Mouse (Mus musculus) megakaryocyte, adult 5-6 weeks (primary cell): Measurements from ENCODE around the gene Sox13. TPM values are rescaled to one million over a fixed set of nuclear protein-coding genes. Genes with fewer than 3 reads are reported as not detected.

Experiments
- ATAC-seq: 2 replicates; pipeline ENCODE4 v1.8.0; 2016; ENCODE audit warnings: mild to moderate bottlenecking, inconsistent platforms; ENCODE audit not compliant: poor library complexity, severe bottlenecking
- total RNA-seq, 2 experiments: library from RNA; stranded (forward) in 1 of 2; stranded (reverse) in 1 of 2; fragments of 153-499, 151-499 nt in 1 of 2; fragments of 221-1000, 200-1000 nt in 1 of 2; gene quantifications; 2 replicates each; pipeline versions ENCODE4 v1.2.3 to v1.2.4; 2015 to 2017

Gene Sox13
- total RNA-seq, 2 experiments from 2014 or later = 0.70 to 0.76 TPM

DNA sequence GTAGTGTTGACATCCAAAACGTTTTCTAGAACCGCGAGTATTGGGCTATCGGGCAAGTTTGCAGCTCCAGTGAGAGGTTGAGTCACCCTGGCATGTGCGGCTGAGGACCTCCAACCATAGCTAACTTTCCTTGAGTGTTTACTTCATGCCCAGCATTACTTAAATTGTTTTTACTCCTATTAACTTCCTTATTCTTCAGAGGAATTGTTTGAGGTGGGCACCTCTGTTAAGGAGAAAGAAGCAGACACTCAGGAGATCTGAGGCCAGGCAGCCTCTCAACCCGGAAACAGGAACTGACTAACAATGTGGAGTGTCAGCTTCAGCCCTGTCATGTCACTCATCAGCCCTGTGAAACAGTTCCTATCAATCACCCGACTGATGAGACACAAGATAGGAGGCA is 17.6 kb downstream of the Sox13 start:
- ATAC-seq = no peak

DNA sequence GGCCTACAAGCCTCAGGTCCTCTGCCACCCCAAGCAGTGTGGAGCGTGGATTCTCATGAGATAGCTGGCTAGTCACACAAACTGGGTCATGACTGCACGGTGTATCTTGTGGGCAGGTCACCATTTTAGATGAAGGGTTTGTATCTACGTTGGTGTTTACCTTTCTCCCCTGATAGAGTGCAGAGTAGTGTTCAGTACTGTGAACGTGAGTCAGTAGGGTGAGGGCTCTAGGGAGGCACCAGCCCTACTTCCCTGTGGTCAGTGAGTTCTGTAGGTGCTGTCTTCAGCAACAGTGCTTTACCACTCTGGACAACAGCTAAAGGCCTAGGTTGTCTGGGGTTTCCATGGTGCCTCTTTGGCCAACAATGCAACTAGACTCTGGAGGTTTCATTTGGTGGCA is 20.2 kb downstream of the Sox13 start:
- no peak for ATAC-seq

DNA sequence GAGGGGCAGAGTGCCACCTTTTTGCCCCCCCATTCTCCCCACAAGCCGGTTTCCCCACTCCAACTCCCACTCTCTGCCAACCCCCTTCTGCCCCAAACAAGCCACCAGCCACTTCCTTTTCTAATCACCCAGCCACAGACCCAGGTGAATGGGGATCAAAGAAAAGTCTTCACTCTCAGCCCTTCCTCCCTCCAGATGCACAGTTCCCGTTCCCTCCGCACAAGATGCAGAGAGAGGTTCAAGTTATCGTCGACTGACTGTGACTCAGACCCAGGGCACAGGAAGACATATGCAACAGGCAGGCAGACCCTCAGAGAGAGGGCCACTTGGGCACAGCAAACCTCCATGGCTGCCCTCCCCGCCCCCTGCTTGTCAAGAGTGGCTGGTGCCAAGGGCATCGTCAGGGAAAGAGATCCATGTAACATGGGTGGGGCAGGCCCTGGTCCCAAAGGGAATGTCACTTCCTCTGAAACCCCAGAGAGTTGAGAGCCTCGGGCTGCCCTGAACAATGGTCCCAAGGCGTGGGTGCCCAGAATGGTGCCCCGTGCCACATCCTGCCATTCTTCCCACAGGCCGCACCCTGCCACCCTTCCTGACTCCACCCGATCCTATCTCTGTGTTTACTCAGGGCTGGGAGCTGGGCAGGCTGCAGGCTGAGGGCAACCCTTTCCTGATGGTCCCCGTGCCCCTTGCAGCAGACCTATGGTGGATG is 24.0 kb downstream of the Sox13 start:
- no peak for ATAC-seq

DNA sequence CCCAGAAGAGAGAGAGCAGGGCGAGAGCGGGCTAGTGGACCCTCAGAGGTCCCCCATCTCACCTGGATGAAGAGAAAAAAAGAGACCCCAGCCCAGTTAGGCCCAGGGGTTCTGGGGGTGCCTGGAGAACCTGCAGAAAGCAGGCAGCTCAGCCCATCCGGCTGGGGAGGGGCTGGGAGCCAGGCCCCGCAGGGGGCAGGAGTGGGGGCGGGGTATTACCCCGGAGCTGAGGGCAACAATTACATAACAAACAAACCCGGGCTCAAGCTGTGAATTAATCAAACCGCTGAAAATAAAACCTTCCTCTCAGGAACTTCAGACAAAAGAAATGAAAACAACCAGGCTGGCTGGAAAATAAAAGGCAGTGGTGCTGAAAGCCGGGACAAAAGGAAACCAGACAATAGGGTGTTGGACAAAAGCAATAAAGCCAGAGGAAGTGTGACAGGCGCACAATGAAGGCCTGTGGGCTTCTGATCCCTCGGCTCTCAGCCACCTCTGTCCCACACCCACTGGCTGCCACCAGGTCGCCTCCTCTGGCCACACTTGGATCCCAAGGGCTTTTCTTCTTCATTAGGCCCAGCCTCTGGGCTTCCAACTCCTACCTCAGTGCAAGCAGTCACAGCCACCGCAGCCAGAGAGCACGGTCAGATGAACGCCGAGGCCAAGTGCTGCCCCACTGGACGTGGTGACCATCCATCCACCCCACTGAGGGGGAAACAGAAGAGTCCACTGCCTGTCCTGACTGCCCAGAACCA is 26.5 kb downstream of the Sox13 start:
- ATAC-seq = no peak

DNA sequence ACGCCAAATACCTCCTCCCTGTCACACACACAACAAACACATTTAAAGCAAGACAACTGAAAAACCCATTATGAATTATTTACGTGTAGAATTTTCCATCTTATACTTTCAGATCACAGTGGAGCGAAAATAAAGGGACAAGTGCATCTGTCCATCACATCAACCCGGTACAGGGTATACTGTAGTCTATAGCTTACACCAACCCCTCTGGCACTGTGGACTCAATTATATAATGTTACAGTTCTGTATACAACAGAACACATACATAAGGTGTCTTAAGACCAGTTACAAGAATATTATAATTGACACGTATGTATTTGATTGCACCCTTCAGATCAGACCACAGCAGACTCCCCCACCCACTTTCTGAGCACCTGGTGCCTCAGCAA is 27.1 kb downstream of the Sox13 start:
- no peak for ATAC-seq

DNA sequence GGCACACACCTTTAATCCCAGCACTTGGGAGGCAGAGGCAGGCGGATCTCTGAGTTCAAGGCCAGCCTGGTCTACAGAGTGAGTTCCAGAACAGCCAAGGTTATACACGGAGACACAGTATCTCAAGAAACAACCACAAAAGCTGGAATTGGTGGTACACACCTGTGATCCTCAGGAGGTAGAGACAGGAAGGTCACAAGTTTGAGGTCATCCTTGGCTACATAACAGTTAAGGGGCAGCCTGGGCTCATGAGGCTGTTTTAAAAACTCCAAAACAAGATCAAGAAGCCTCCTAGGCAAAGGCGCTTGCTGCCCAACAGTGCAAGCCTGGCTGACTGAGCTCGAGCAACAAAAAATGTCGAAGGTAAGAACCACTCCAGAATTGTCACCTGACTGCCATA is 27.5 kb downstream of the Sox13 start:
- no peak for ATAC-seq

DNA sequence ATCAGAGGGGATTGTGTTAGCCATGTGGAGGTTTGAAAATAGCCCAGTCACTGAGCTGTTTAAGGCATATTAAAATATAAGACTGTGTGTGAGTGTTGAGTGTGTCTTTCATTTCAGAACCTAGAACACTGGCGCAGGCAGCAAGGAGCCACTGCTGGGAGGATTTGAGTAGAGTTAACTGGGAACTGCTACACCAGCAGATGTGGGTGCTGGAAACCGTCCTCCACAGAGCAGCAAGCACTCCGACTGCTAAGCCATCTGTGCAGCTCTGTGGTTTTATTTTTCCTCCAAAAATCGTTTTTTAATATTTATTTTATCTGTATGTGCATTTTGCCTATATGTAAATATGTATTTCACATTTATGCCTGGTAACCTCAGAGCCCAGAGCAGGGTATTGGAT is 29.5 kb downstream of the Sox13 start:
- ATAC-seq = no peak

DNA sequence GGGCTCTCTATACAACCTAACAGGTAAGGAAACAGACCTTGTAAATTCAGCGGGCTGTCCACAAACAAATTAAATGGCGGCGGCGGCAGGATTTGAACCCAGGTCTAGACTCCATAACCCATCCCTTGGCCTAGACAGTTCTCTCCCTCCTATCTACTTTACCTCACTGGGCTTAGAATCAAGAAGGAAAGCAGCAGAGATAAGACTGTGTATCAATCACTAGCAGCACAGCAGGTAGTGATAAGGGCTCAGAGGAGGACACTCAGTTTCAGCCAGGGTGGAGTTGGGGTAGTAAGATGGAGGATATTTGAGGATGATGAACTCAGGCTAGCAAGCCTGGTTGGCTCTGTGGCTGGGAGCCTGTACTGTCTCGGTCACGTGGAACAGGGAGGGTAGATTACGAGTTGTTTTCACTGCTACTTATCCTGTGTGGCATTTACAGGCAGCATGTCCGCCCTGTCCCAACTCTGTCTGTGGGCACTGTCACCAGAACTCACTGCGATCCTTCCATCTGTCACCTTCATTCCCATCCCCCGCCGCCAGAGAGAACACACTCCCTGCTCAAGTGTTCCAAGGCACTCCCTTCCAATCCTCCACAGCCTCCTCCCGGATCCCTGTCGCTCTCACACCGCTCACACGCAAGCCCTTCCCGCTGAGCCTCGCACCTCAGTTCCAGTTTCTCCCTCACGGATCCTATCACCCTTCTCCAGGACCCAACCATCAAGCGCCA is 36.5 kb downstream of the Sox13 start:
- no peak for ATAC-seq

DNA sequence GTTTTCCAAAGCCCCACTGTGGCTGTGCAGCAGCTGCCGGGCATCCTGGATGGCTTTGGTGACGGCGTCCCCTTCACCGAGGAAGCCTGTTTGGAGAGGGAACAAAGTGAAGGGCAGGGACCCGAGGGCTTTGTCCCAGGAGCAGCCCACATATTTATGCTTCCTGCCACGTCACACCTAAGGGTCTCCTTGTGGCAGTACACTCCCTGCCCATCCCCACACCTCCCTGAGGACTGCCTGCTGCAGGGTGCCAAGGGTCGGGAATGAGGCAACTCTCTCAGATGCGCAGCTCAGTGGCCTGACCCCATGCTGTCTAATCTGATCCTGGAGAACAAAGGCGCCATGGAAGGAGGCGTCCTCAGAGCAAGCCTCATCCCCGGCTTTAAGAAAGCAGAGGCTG is 38.0 kb downstream of the Sox13 start:
- ATAC-seq = no peak

DNA sequence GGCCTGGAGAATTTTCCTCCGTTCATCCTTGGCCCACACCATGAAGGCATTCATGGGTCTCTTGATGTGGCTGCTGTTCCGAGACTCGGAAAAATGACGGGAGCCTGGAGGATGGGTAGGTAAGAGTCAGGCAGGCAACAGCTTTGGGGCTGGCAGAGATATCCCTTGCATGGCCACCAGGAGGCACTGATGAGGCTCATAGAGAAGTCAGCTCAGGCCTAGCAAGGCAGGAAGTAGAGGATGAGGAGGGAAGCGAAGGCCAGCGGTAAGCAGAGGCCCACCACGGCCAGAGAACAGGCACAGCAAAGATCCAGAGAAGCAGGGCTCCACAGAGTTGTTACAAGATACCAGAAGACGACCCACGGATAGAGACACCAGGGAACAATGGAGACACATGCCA is 38.7 kb downstream of the Sox13 start:
- ATAC-seq = peak; percentile 84

DNA sequence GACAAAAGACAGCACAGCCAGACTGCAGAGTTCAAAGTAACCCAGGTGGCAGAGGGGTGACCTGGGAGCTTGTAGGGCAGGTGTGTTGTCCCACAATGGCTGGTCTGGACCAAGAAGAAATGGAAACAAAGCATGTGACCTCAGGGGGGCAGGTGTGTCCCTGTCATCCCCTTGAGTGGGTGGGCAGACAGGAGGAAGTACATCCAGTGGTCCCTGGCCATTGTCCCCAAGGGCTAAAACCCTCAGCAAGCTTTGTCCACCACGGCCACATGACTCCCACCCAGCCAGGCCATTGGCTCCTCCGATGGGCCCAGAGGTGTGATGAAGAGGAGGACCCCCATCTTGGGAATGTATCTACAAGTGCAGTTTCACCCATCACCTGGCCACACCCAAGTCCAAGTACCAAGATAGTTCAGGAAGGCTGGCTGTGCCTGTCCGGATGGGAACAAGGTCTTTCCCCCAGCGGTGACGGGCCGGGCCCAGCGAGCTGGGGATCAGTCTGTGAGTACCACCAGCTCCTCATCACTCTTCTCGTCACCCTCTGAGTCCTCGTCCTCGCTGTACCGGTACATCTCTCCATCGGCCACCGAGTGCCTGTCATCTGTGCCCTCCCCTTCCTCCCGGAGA is 40.9 kb downstream of the Sox13 start:
- no peak for ATAC-seq

DNA sequence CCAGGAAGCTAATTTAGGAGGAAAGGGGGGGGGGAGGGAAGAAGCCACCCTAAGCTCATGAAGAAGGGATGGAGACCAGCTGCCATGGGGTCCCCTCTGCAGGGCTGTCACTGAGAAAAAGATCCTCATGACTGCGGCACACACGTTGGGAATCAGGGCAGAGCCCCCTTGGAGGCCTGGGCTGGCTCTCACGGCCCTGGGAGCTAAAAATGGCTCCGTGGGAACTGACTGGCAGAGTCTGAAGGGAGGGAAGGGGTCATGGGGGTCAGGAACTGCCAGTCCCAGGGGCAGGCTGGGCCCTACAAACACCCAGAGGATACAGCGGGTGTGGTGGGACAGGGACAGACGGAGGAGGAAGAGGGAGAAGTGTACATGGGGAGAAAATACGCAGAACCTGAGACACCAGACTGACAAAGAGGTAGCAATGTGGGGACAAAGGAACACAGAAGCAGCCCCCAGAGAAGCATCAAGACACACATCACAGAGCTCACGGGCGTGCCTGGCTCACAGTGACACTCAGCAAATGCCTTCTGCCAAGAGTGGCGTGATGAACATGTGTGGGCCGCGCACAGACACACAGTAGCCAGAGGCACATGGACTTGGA is 41.5 kb downstream of the Sox13 start:
- no peak for ATAC-seq

DNA sequence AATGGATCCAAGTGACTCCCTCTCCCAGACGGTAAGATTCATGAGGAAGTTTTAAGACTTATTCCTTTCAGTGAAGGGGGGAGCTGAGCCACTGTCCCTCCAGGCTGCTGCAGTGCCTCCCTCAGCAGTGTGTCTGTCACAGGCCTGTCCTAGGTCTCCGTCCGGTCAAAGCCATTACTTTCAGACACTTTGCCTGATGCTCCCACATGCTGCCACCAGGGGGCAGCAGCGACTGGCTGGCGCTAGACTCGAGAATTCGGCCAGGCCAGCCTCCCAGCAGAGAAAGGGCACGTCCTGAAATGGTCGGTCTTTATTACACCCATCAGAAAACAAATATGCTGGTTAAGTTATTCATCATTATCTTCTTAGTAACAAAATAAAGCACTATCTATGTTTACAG is 42.2 kb downstream of the Sox13 start:
- ATAC-seq = peak; percentile 78

DNA sequence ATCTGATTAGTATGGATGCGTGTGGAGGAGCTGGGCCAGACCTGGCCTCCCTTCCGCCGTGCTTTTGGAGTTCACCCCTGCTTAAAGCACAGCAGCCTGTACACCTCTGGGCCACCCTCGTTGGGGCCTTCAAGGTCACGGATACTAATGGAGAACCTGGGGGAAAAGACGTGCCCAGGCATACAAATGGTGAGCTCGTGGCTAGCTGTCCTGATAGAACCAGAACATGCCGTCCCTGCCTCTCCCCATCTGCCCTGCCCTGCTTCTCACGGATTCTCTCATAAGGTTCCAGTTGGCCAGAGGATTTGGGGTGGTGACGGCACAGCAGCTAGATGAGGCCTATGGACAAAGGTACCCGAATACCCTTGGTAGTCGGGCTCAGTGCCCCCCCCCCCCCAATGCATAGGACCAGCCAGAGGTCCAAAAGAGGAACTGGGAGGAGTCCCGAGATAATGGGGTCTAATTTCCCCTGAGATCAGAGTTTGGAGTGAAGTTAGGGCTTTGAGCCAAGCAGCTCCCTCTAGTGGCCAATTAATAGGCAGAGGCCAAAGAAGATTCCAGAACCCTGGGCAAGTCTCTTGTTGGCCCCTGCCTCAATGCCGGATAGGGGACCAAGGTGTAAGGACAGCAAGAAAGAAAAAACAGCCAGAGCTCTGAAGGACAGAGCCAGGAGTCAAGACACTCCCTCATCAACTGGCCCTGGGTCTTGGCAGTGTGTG is 43.7 kb downstream of the Sox13 start:
- no peak for ATAC-seq

DNA sequence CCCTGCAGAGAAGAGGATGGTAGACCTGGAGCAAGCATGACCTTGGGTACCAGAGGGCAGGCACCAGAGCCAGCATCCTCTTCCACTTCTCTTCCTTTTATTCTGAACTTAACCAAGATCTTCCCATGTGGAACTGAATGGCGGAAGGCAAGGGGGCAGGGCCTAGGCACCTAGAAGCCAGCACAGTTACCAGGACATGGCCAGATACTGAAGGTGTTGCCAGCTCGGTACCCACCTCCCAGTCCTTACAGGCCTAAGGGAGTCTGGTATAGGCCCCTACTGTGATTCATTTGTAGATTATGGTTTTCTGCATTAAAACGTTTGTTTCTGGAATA is 44.2 kb downstream of the Sox13 start:
- no peak for ATAC-seq

DNA sequence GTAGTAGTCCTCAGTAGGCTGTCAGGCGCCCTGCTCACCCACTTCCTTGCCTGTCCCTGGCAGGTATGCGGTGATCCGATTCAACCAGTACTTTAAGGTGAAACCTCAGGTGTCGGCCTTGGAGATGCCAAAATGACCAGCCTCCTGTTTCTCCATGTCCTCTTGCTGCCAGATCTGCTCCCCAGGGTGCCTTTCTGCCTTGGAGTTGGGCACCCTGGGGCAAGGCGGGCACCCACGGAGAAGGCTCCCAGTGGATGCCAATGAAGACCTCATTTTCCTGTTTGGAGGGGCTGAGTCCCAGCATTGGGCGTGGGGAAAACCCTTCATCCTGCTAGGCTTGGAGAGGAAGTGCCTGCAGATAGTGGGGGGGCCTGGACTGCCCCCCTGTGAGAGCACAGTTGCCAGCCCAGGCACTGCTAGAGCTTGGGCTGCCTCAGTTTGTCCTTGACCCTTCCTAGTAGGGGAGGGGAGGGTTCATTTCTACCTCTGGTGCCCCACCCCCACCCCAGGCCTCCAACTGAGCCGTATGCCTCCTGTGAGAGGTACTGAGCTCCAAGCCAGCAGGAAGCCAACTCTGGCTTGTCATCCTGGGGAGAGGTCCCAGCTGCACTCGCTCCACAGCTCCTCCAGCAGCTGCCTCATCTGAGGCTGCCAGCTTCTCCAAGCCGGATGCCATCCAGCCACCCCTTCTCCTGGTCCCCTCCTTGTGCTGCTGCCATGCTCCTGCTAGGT is 44.8 kb downstream of the Sox13 start:
- ATAC-seq = no peak

DNA sequence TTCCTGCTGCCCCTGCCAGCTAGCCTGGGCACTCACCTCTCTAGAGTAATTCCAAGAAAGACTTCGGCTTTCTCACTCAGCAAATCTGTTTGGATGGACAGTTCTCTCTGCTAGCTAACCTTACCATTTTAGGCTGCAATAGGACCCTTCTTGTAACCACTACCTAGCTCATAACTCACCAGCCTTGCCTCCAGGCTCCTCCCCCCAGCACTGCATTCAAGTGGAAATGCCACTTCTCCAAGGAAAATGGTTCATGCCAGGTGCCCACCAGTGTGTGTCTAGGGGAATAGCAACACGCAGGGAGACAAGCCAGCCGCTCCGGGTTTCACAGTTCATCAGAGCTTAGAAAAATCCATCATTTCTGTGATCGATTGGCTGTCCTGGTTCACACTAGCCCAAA is 46.6 kb downstream of the Sox13 start:
- ATAC-seq = no peak

DNA sequence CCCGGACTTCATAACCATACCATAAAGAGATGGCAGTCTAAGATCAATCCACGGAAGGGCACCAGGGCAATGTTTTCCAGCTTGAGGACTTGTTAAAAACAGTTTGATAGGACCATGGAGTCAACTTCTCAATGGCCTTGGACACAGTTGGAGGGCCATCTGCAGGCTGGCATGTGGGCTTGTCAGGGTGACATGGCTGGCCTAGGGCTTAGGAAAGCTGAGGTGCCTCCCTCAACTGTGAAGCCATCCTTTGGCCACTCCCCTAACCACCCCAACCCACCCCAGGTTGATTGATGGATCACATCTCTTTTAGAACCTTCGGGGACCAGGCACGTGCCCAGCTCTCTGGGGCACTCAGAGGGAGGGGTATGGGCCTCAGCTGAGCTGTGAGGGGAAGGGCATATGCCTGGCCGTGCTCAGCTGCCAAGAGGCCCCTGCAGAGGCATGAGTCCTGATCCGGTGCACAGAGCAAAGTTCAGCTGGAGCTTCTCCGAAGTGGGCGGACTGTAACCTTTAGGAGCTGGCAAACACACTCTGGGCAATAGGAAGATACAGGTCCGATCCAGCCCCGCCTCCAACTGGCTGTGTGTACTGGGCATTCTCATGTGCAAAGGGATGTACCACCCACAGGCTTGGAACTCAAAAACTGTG is 48.4 kb downstream of the Sox13 start:
- no peak for ATAC-seq

DNA sequence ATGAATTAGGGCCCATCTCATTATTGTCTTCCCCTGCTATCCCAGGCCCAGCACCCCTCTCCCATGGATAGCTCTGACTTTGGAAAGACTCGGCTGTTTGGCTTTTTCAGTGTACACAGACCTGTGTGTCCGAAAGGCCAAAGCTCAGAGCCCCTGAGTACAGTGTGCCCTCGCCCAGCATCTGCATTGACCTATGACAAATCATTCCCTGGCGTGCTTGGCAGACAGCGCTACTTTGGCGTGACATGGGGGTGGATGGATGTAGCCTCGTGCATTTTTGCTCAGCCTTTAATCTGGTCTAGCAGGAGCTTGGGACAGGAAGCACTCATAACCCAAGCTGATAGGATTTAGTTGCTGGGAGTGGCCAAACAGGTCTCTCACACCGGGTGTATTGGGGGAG is 52.1 kb downstream of the Sox13 start:
- ATAC-seq = no peak
